Mouse (Mus musculus) G1E (cell line): ENCODE results near the gene Entr1.

Experiments used
- CTCF ChIP-seq: IDR thresholded peaks from 2 replicates; pipeline ENCODE4 v1.5.1; 2012; ENCODE audit warnings: low read depth, low read length, inconsistent platforms, mixed read lengths
- GATA2 ChIP-seq: IDR thresholded peaks from 2 replicates; pipeline ENCODE4 v1.6.1; 2012; ENCODE audit warnings: low read depth, low read length, inconsistent platforms, borderline replicate concordance
- POLR2AphosphoS5 ChIP-seq: IDR thresholded peaks from 2 replicates; pipeline ENCODE4 v1.6.1; 2012; ENCODE audit warnings: low read depth, low read length, inconsistent platforms; ENCODE audit not compliant: insufficient replicate concordance

- TF ChIP-seq POLR2AphosphoS5 (no peak), CTCF (no peak), GATA2 (no peak)
These were observed 50.6 kb downstream of the Entr1 start for GRCm38 (mm10) chr2:26338302-26339203.
